Mouse (Mus musculus): ENCODE results near the gene Auh. TPM values are rescaled to one million over a fixed set of nuclear protein-coding genes. Genes with fewer than 3 reads are reported as not detected.

Auh gene
- polyA plus RNA-seq, 1 experiment = 14.9 TPM

GRCm38 (mm10) chr13:52792242-52792844 is 137.1 kb downstream of the Auh start:
- no peak overlapping the region for H3K4me3 ChIP-seq (ENCODE audit: low read depth, low read length)
- H3K27ac ChIP-seq (ENCODE audit: insufficient read depth, low read depth, low read length) = no peak overlapping the region
- no peaks in the 10 kb centered on the region for H3K36me3 ChIP-seq (ENCODE audit: control insufficient read depth, insufficient read depth, low read length)
- TF ChIP-seq CTCF (IDR thresholded peaks at IDR 0.05; ENCODE audit: extremely low read depth, insufficient read length, insufficient replicate concordance, low read depth, low read length) = no peak
- no peak for TF ChIP-seq POLR2A (IDR thresholded peaks at IDR 0.05; ENCODE audit: low read depth, low read length)
- no peaks in the 10 kb centered on the region for H3K27me3 ChIP-seq (ENCODE audit: control insufficient read depth, insufficient read depth, low read length)
- H3K4me1 ChIP-seq (ENCODE audit: control insufficient read depth, insufficient read depth, insufficient read length, low read length) = peaks cover 10% of the 10 kb centered on the region; the same call in 1 of the 2 replicates
- 91% methylated on average over 9 of the region's 9 CpGs for WGBS

GRCm38 (mm10) chr13:52790894-52791293 is 138.6 kb downstream of the Auh start:
- TF ChIP-seq CTCF (IDR thresholded peaks at IDR 0.05; ENCODE audit: extremely low read depth, insufficient read length, insufficient replicate concordance, low read depth, low read length) = no peak
- TF ChIP-seq POLR2A (IDR thresholded peaks at IDR 0.05; ENCODE audit: low read depth, low read length) = no peak
- no peaks in the 10 kb centered on the region for H3K36me3 ChIP-seq (ENCODE audit: control insufficient read depth, insufficient read depth, low read length)
- no peaks in the 10 kb centered on the region for H3K27me3 ChIP-seq (ENCODE audit: control insufficient read depth, insufficient read depth, low read length)
- 81% methylated on average over 5 of the region's 5 CpGs for WGBS
- H3K27ac ChIP-seq (ENCODE audit: insufficient read depth, low read depth, low read length) = no peak overlapping the region
- no peak overlapping the region for H3K4me3 ChIP-seq (ENCODE audit: low read depth, low read length)
- H3K4me1 ChIP-seq (ENCODE audit: control insufficient read depth, insufficient read depth, insufficient read length, low read length) = peaks cover 10% of the 10 kb centered on the region; the same call in 1 of the 2 replicates

Other genes with a start within 250 kb of the Auh start
- gene Nfil3, start 51.4 kb upstream of the Auh start, polyA plus RNA-seq (2012; rRNA removed) = 3.8 and 9.2 TPM in 2 replicates

Measured in small intestine, adult 2 months (tissue).